Mouse (Mus musculus) bone marrow macrophage, adult 2 months (primary cell): ENCODE measurements at regions not wholly inside any gene's neighbourhood (a gene's known extent, or its start where the extent isn't known, plus 50 kb on each side); places are given as distances from the start of the nearest gene placed in this dataset.

Experiments used
- CTCF ChIP-seq: IDR thresholded peaks from 2 replicates; pipeline ENCODE4 v1.5.1; 2012; ENCODE audit warnings: low read depth, mild to moderate bottlenecking, low read length, moderate library complexity
- POLR2A ChIP-seq: IDR thresholded peaks from 2 replicates; pipeline ENCODE4 v1.6.1; 2012; ENCODE audit warnings: mild to moderate bottlenecking, low read depth, low read length, borderline replicate concordance

DNA sequence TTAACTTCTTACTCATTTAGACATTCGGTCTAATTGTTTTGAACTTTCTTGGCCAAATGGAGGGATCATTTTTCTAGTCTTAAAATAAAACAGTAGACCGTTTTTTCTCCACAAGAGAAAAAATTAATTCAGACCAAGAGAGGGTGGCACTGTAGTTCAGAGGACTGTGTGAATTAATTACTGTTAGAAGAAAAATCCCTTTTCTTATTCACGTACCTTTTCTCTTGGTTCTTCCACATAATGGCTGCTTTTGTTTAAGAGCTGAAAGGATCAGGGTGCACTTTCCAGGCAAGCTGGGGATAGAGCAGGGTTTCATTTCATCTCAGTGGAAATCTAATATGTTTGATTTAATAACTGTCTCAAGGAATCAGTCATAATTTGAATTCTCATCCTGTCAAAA, 255.9 kb downstream of the Otol1 start:
- TF ChIP-seq CTCF (no peak), POLR2A (no peak)
